Mouse (Mus musculus): ENCODE data around the gene Chrnd. TPM values are rescaled to one million over a fixed set of nuclear protein-coding genes. Genes with fewer than 3 reads are reported as not detected.

The Chrnd gene
- polyA plus RNA-seq, 1 experiment from 2014 or later, result 1.6 TPM

GRCm38 (mm10) chr1:87206339-87206738, 15.9 kb downstream of the Chrnd start:
- H3K36me3 ChIP-seq, result no peaks in the 10 kb centered on the region
- no peak overlapping the region for H3K9ac ChIP-seq
- no peak for ATAC-seq (ENCODE audit: insufficient number of reproducible peaks, insufficient read depth, low FRiP score, low TSS enrichment)
- H3K4me3 ChIP-seq, result no peak overlapping the region
- peaks cover 6% of the 10 kb centered on the region for H3K4me1 ChIP-seq
- 26% methylated on average over 17 of the region's 17 CpGs for WGBS
- no peak overlapping the region; the same call in 1 of the 2 replicates for H3K4me2 ChIP-seq (replicated peaks)
- H3K27me3 ChIP-seq, result peaks cover 25% of the 10 kb centered on the region
- H3K27ac ChIP-seq, result no peak overlapping the region
- H3K9me3 ChIP-seq, result no peaks in the 10 kb centered on the region

- H3K9ac ChIP-seq, result no peak overlapping the region
- no peak overlapping the region for H3K27ac ChIP-seq
- no peak for ATAC-seq (ENCODE audit: insufficient number of reproducible peaks, insufficient read depth, low FRiP score, low TSS enrichment)
- WGBS, result 83% methylated on average over 4 of the region's 4 CpGs
- H3K4me3 ChIP-seq, result no peak overlapping the region
- H3K4me2 ChIP-seq (replicated peaks), result no peak overlapping the region
- H3K4me1 ChIP-seq, result peaks cover 22% of the 10 kb centered on the region
- no peaks in the 10 kb centered on the region for H3K36me3 ChIP-seq
- peaks cover 15% of the 10 kb centered on the region for H3K27me3 ChIP-seq
- H3K9me3 ChIP-seq, result no peaks in the 10 kb centered on the region
These were observed 21.0 kb downstream of the Chrnd start for GRCm38 (mm10) chr1:87211431-87211830.

GRCm38 (mm10) chr1:87213735-87214704, 23.6 kb downstream of the Chrnd start, which contains the start of gene Eif4e2:
Gene Eif4e2 (plus strand): TSS chr1:87213914.
- peak within 1 kb of the TSS; percentile 68 for H3K4me2 ChIP-seq (replicated peaks)
- peaks cover 26% of the 10 kb centered on the region for H3K4me1 ChIP-seq
- no peaks in the 10 kb centered on the region for H3K27me3 ChIP-seq
- H3K9ac ChIP-seq, result peak within 1 kb of the TSS; percentile 98
- H3K4me3 ChIP-seq, result peak within 1 kb of the TSS; percentile 77
- no peaks in the 10 kb centered on the region for H3K36me3 ChIP-seq
- WGBS, result 1% methylated on average over 88 of the region's 99 CpGs
- ATAC-seq (ENCODE audit: insufficient number of reproducible peaks, insufficient read depth, low FRiP score, low TSS enrichment), result peak; percentile 93
- peak within 1 kb of the TSS; percentile 99 for H3K27ac ChIP-seq
- no peaks in the 10 kb centered on the region for H3K9me3 ChIP-seq

- no peak for ATAC-seq (ENCODE audit: insufficient number of reproducible peaks, insufficient read depth, low FRiP score, low TSS enrichment)
- peaks cover 26% of the 10 kb centered on the region for H3K4me1 ChIP-seq
- H3K4me2 ChIP-seq (replicated peaks), result peak overlapping the region; percentile 68
- H3K27me3 ChIP-seq, result no peaks in the 10 kb centered on the region
- H3K36me3 ChIP-seq, result peaks cover 3% of the 10 kb centered on the region
- no peaks in the 10 kb centered on the region for H3K9me3 ChIP-seq
- peak overlapping the region; percentile 77 for H3K4me3 ChIP-seq
- 17% methylated on average over 4 of the region's 4 CpGs for WGBS
- H3K9ac ChIP-seq, result peak overlapping the region; percentile 98
- H3K27ac ChIP-seq, result peak overlapping the region; percentile 99
These were observed 24.3 kb downstream of the Chrnd start for GRCm38 (mm10) chr1:87214748-87215147.

GRCm38 (mm10) chr1:87217938-87218337, 27.5 kb downstream of the Chrnd start:
- ATAC-seq (ENCODE audit: insufficient number of reproducible peaks, insufficient read depth, low FRiP score, low TSS enrichment), result no peak
- H3K9me3 ChIP-seq, result no peaks in the 10 kb centered on the region

GRCm38 (mm10) chr1:87225739-87226138, 35.3 kb downstream of the Chrnd start:
- H3K9ac ChIP-seq, result no peak overlapping the region
- H3K36me3 ChIP-seq, result peaks cover 89% of the 10 kb centered on the region
- no peaks in the 10 kb centered on the region for H3K4me1 ChIP-seq
- no peak overlapping the region for H3K4me3 ChIP-seq
- ATAC-seq (ENCODE audit: insufficient number of reproducible peaks, insufficient read depth, low FRiP score, low TSS enrichment), result no peak
- H3K27me3 ChIP-seq, result no peaks in the 10 kb centered on the region
- 95% methylated on average over 8 of the region's 8 CpGs for WGBS
- H3K27ac ChIP-seq, result no peak overlapping the region
- no peak overlapping the region for H3K4me2 ChIP-seq (replicated peaks)
- H3K9me3 ChIP-seq, result no peaks in the 10 kb centered on the region

More at GRCm38 (mm10) chr1:87217938-87218337, 27.5 kb downstream of the Chrnd start:
- WGBS, result 66% methylated on average over 3 of the region's 3 CpGs
- Histone ChIP-seq H3K9ac (no peak overlapping the region), H3K27me3 (no peaks in the 10 kb centered on the region), H3K27ac (no peak overlapping the region), H3K36me3 (peaks cover 34% of the 10 kb centered on the region), H3K4me3 (no peak overlapping the region), H3K4me2 (replicated peaks) (no peak overlapping the region), H3K4me1 (peaks cover 24% of the 10 kb centered on the region)

GRCm38 (mm10) chr1:87226409-87227159, 36.2 kb downstream of the Chrnd start:
- H3K4me1 ChIP-seq, result no peaks in the 10 kb centered on the region
- H3K4me2 ChIP-seq (replicated peaks), result no peak overlapping the region
- no peak for ATAC-seq (ENCODE audit: insufficient number of reproducible peaks, insufficient read depth, low FRiP score, low TSS enrichment)
- no peak overlapping the region for H3K27ac ChIP-seq
- WGBS, result 100% methylated on average over 1 of the region's 1 CpGs
- no peaks in the 10 kb centered on the region for H3K27me3 ChIP-seq
- H3K36me3 ChIP-seq, result peaks cover 84% of the 10 kb centered on the region
- H3K9ac ChIP-seq, result no peak overlapping the region
- H3K9me3 ChIP-seq, result no peaks in the 10 kb centered on the region
- no peak overlapping the region for H3K4me3 ChIP-seq

- Histone ChIP-seq H3K4me1 (no peaks in the 10 kb centered on the region), H3K4me3 (no peak overlapping the region), H3K27me3 (no peaks in the 10 kb centered on the region), H3K9ac (no peak overlapping the region), H3K36me3 (peaks cover 79% of the 10 kb centered on the region), H3K4me2 (replicated peaks) (no peak overlapping the region), H3K9me3 (no peaks in the 10 kb centered on the region), H3K27ac (no peak overlapping the region)
- ATAC-seq (ENCODE audit: insufficient number of reproducible peaks, insufficient read depth, low FRiP score, low TSS enrichment), result no peak
- WGBS, result 93% methylated on average over 3 of the region's 3 CpGs
These were observed 36.7 kb downstream of the Chrnd start for GRCm38 (mm10) chr1:87227160-87227550.

- Histone ChIP-seq H3K4me2 (replicated peaks) (no peak overlapping the region), H3K9ac (no peak overlapping the region), H3K4me1 (no peaks in the 10 kb centered on the region), H3K27me3 (no peaks in the 10 kb centered on the region), H3K4me3 (no peak overlapping the region), H3K9me3 (no peaks in the 10 kb centered on the region), H3K27ac (no peak overlapping the region), H3K36me3 (peaks cover 73% of the 10 kb centered on the region)
- ATAC-seq (ENCODE audit: insufficient number of reproducible peaks, insufficient read depth, low FRiP score, low TSS enrichment), result no peak
- 84% methylated on average over 5 of the region's 5 CpGs for WGBS
These were observed 40.2 kb downstream of the Chrnd start for GRCm38 (mm10) chr1:87230606-87231005.

GRCm38 (mm10) chr1:87232197-87232596, 41.8 kb downstream of the Chrnd start:
- Histone ChIP-seq H3K4me1 (no peaks in the 10 kb centered on the region), H3K4me2 (replicated peaks) (no peak overlapping the region), H3K36me3 (peaks cover 60% of the 10 kb centered on the region), H3K9me3 (no peaks in the 10 kb centered on the region), H3K27me3 (no peaks in the 10 kb centered on the region), H3K9ac (no peak overlapping the region), H3K4me3 (no peak overlapping the region), H3K27ac (no peak overlapping the region)
- 78% methylated on average over 7 of the region's 7 CpGs for WGBS
- no peak for ATAC-seq (ENCODE audit: insufficient number of reproducible peaks, insufficient read depth, low FRiP score, low TSS enrichment)

- no peaks in the 10 kb centered on the region for H3K27me3 ChIP-seq
- no peak overlapping the region for H3K9ac ChIP-seq
- no peak for ATAC-seq (ENCODE audit: insufficient number of reproducible peaks, insufficient read depth, low FRiP score, low TSS enrichment)
- H3K4me1 ChIP-seq, result no peaks in the 10 kb centered on the region
- peaks cover 32% of the 10 kb centered on the region for H3K36me3 ChIP-seq
- H3K4me3 ChIP-seq, result no peak overlapping the region
- H3K9me3 ChIP-seq, result no peaks in the 10 kb centered on the region
- no peak overlapping the region for H3K4me2 ChIP-seq (replicated peaks)
- no peak overlapping the region for H3K27ac ChIP-seq
- 63% methylated on average over 8 of the region's 8 CpGs for WGBS
These were observed 48.6 kb downstream of the Chrnd start for GRCm38 (mm10) chr1:87239056-87239455.

Data from embryonic facial prominence, embryonic 12.5 days (tissue).